Mouse (Mus musculus) heart, adult 2 months (tissue): Measurements from ENCODE around the gene Cript.

ENCODE experiments used
- CTCF ChIP-seq: fragments of 200-600 bp; IDR thresholded peaks from 2 replicates; pipeline ENCODE4 v1.8.1; 2022; ENCODE audit warnings: antibody characterized with exemption, mild to moderate bottlenecking, moderate library complexity
- EP300 ChIP-seq: fragments of 200-500 bp; IDR thresholded peaks from 2 replicates; pipeline ENCODE4 v1.6.1; 2011; ENCODE audit warnings: low read depth, low read length, control low read depth; ENCODE audit not compliant: insufficient read depth
- POLR2A ChIP-seq: fragments of 200-500 bp; IDR thresholded peaks from 2 replicates; pipeline ENCODE4 v1.6.1; 2011; ENCODE audit warnings: mild to moderate bottlenecking, low read depth, low read length, control low read depth; ENCODE audit not compliant: insufficient read depth

DNA sequence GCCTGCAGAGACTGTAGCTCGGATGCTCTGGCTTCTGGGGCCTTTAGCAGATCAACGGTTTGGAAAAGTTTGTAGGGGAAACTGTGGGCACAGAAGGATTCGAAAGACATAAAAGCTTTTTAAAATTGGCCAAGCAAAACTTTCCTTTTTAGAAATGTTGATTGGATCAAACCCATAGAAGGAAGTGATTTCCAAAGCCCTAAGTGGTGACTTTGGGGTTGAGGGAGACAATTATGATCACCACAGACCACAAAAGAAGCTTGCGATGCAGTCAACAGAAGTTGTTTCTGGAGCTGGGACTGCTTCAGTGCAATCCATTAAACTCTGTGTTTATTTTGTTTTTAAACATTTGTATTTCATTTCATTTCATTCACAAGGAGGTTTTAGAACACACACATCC lies 57.2 kb downstream of the Cript start:
- TF ChIP-seq CTCF (no peak), EP300 (no peak), POLR2A (no peak)
